Mouse (Mus musculus) ES-Bruce4 (cell line): ENCODE results near the gene Tsc22d3.

ENCODE experiments used
- CTCF ChIP-seq: IDR thresholded peaks from one replicate; pipeline ENCODE4 v1.8.1; 2011; ENCODE audit warnings: low read depth, low read length
- EP300 ChIP-seq: IDR thresholded peaks from 2 replicates; pipeline ENCODE4 v1.6.1; 2011; ENCODE audit warnings: low read depth, low read length; ENCODE audit not compliant: insufficient read depth

GRCm38 (mm10) chrX:140591176-140591575 is 9.3 kb downstream of the Tsc22d3 start:
- no peak for TF ChIP-seq CTCF
- TF ChIP-seq EP300: no peak
